Mouse (Mus musculus) limb, embryonic 15.5 days (tissue): ENCODE data around the gene Acap1. TPM values are rescaled to one million over a fixed set of nuclear protein-coding genes. Genes with fewer than 3 reads are reported as not detected.

Source experiments
- ATAC-seq: fragments of 200-750 bp; cut with Nextera tagmentation; 2 replicates; pipeline ENCODE4 v1.8.0; 2017; ENCODE audit warnings: low read depth, moderate TSS enrichment; ENCODE audit not compliant: insufficient number of reproducible peaks, low FRiP score, low TSS enrichment
- H3K27ac ChIP-seq: fragments of 300-500 bp; sonication (generic); 2 replicates; pipeline ENCODE4 v1.5.1; 2015; ENCODE audit warnings: moderate library complexity, mild to moderate bottlenecking, inconsistent platforms
- H3K27me3 ChIP-seq: fragments of 300-500 bp; sonication (generic); 2 replicates; pipeline ENCODE4 v1.6.1; 2015; ENCODE audit warnings: inconsistent platforms
- H3K36me3 ChIP-seq: fragments of 300-500 bp; sonication (generic); 2 replicates; pipeline ENCODE4 v1.6.1; 2015; ENCODE audit warnings: inconsistent platforms
- H3K4me1 ChIP-seq: fragments of 300-500 bp; sonication (generic); 2 replicates; pipeline ENCODE4 v1.6.1; 2015; ENCODE audit warnings: inconsistent platforms
- H3K4me2 ChIP-seq: fragments of 300-500 bp; sonication (generic); 2 replicates; pipeline ENCODE4 v1.6.1; 2015; ENCODE audit warnings: mild to moderate bottlenecking, inconsistent platforms
- H3K4me3 ChIP-seq: fragments of 300-500 bp; sonication (generic); 2 replicates; pipeline ENCODE4 v1.5.1; 2015; ENCODE audit warnings: mild to moderate bottlenecking, inconsistent platforms
- H3K9ac ChIP-seq: fragments of 300-500 bp; sonication (generic); 2 replicates; pipeline ENCODE4 v1.6.1; 2015; ENCODE audit warnings: inconsistent platforms
- H3K9me3 ChIP-seq: fragments of 300-500 bp; sonication (generic); 2 replicates; pipeline ENCODE4 v1.6.1; 2016; ENCODE audit warnings: inconsistent platforms
- WGBS: fragments of 180-500 bp; shearing (Covaris S2); methylation state at CpG from one replicate; pipeline ENCODE4 v1.1.7; 2015; 5-methylcytosine and 5-hydroxymethylcytosine counted together
- polyA plus RNA-seq: library from polyadenylated mRNA; unstranded; fragments of >200 nt; fragmentation: Nextera tagmentation; extraction: Ambion mirVana; gene quantifications from 2 replicates; pipeline ENCODE4 v1.2.1, GENCODE M21; 2015

Acap1 gene
- polyA plus RNA-seq, 1 experiment from 2014 or later = 2.7 TPM

- H3K4me2 ChIP-seq = peak overlapping the region; percentile 82
- peaks cover 86% of the 10 kb centered on the region for H3K36me3 ChIP-seq
- no peaks in the 10 kb centered on the region for H3K27me3 ChIP-seq
- no peak overlapping the region for H3K9ac ChIP-seq
- H3K27ac ChIP-seq = peak overlapping the region; percentile 88
- H3K4me1 ChIP-seq = peaks cover 29% of the 10 kb centered on the region
- H3K9me3 ChIP-seq = no peaks in the 10 kb centered on the region
- H3K4me3 ChIP-seq = peak overlapping the region; percentile 70
- WGBS = 75% methylated on average over 15 of the region's 15 CpGs
- ATAC-seq = no peak
Observed at GRCm38 (mm10) chr11:69912716-69913530, 17.6 kb upstream of the Acap1 start.

- H3K4me3 ChIP-seq = no peak overlapping the region
- no peak for ATAC-seq
Observed at GRCm38 (mm10) chr11:69911701-69912100, 16.4 kb upstream of the Acap1 start.

GRCm38 (mm10) chr11:69910781-69911560 lies 15.6 kb upstream of the Acap1 start:
- Histone ChIP-seq H3K27ac (no peak overlapping the region), H3K4me1 (peaks cover 26% of the 10 kb centered on the region), H3K4me3 (no peak overlapping the region), H3K36me3 (peaks cover 86% of the 10 kb centered on the region), H3K4me2 (no peak overlapping the region), H3K9ac (no peak overlapping the region), H3K27me3 (no peaks in the 10 kb centered on the region), H3K9me3 (no peaks in the 10 kb centered on the region)
- no peak for ATAC-seq
- 91% methylated on average over 17 of the region's 17 CpGs for WGBS

More at GRCm38 (mm10) chr11:69911701-69912100, 16.4 kb upstream of the Acap1 start:
- H3K36me3 ChIP-seq = peaks cover 86% of the 10 kb centered on the region
- H3K4me1 ChIP-seq = peaks cover 29% of the 10 kb centered on the region
- H3K4me2 ChIP-seq = no peak overlapping the region
- 88% methylated on average over 6 of the region's 6 CpGs for WGBS
- H3K9me3 ChIP-seq = no peaks in the 10 kb centered on the region
- H3K27me3 ChIP-seq = no peaks in the 10 kb centered on the region
- H3K9ac ChIP-seq = no peak overlapping the region
- no peak overlapping the region for H3K27ac ChIP-seq

- Histone ChIP-seq H3K9ac (no peak overlapping the region), H3K9me3 (no peaks in the 10 kb centered on the region), H3K4me2 (no peak overlapping the region), H3K4me1 (peaks cover 18% of the 10 kb centered on the region), H3K27ac (no peak overlapping the region), H3K4me3 (no peak overlapping the region), H3K36me3 (peaks cover 86% of the 10 kb centered on the region), H3K27me3 (no peaks in the 10 kb centered on the region)
- WGBS = 91% methylated on average over 8 of the region's 8 CpGs
- no peak for ATAC-seq
Observed at GRCm38 (mm10) chr11:69910177-69910576, 14.8 kb upstream of the Acap1 start.

GRCm38 (mm10) chr11:69909174-69909573 lies 13.8 kb upstream of the Acap1 start:
- no peak overlapping the region for H3K4me2 ChIP-seq
- H3K27ac ChIP-seq = no peak overlapping the region
- H3K9ac ChIP-seq = no peak overlapping the region
- WGBS = 88% methylated on average over 5 of the region's 5 CpGs
- H3K36me3 ChIP-seq = peaks cover 91% of the 10 kb centered on the region
- ATAC-seq = no peak
- H3K4me1 ChIP-seq = peaks cover 9% of the 10 kb centered on the region
- no peak overlapping the region for H3K4me3 ChIP-seq
- no peaks in the 10 kb centered on the region for H3K9me3 ChIP-seq
- no peaks in the 10 kb centered on the region for H3K27me3 ChIP-seq

GRCm38 (mm10) chr11:69908645-69909044 lies 13.3 kb upstream of the Acap1 start:
- Histone ChIP-seq H3K9me3 (no peaks in the 10 kb centered on the region), H3K36me3 (peaks cover 96% of the 10 kb centered on the region), H3K4me2 (no peak overlapping the region), H3K9ac (no peak overlapping the region), H3K27ac (no peak overlapping the region), H3K4me3 (no peak overlapping the region), H3K4me1 (peaks cover 8% of the 10 kb centered on the region), H3K27me3 (no peaks in the 10 kb centered on the region)
- no peak for ATAC-seq
- 92% methylated on average over 11 of the region's 11 CpGs for WGBS

GRCm38 (mm10) chr11:69904311-69904710 lies 9.0 kb upstream of the Acap1 start:
- Histone ChIP-seq H3K4me3 (no peak overlapping the region), H3K9ac (no peak overlapping the region), H3K4me1 (peaks cover 19% of the 10 kb centered on the region), H3K36me3 (peaks cover 61% of the 10 kb centered on the region), H3K4me2 (no peak overlapping the region), H3K27me3 (no peaks in the 10 kb centered on the region), H3K9me3 (no peaks in the 10 kb centered on the region), H3K27ac (no peak overlapping the region)
- 93% methylated on average over 9 of the region's 9 CpGs for WGBS
- no peak for ATAC-seq

GRCm38 (mm10) chr11:69902972-69903371 lies 7.6 kb upstream of the Acap1 start:
- WGBS = 89% methylated on average over 13 of the region's 13 CpGs
- H3K4me3 ChIP-seq = peak overlapping the region; percentile 86
- H3K27me3 ChIP-seq = no peaks in the 10 kb centered on the region
- peak overlapping the region; percentile 98; the same call in 1 of the 2 replicates for H3K27ac ChIP-seq
- no peak overlapping the region for H3K9ac ChIP-seq
- H3K9me3 ChIP-seq = no peaks in the 10 kb centered on the region
- no peak for ATAC-seq
- H3K4me2 ChIP-seq = peak overlapping the region; percentile 91
- H3K4me1 ChIP-seq = peaks cover 23% of the 10 kb centered on the region
- peaks cover 47% of the 10 kb centered on the region for H3K36me3 ChIP-seq

GRCm38 (mm10) chr11:69901993-69902392 lies 6.7 kb upstream of the Acap1 start:
- H3K27ac ChIP-seq = peak overlapping the region; percentile 98
- no peaks in the 10 kb centered on the region for H3K27me3 ChIP-seq
- peak overlapping the region; percentile 91 for H3K4me2 ChIP-seq
- H3K9me3 ChIP-seq = no peaks in the 10 kb centered on the region
- ATAC-seq = no peak
- under 1% methylated on average over 36 of the region's 39 CpGs for WGBS
- H3K4me1 ChIP-seq = peaks cover 23% of the 10 kb centered on the region
- H3K36me3 ChIP-seq = peaks cover 38% of the 10 kb centered on the region
- H3K9ac ChIP-seq = peak overlapping the region; percentile 84
- H3K4me3 ChIP-seq = peak overlapping the region; percentile 86

- peak overlapping the region; percentile 84 for H3K9ac ChIP-seq
- peaks cover 23% of the 10 kb centered on the region for H3K4me1 ChIP-seq
- H3K4me2 ChIP-seq = peak overlapping the region; percentile 91
- no peaks in the 10 kb centered on the region for H3K9me3 ChIP-seq
- peak overlapping the region; percentile 86 for H3K4me3 ChIP-seq
- ATAC-seq = peak; percentile 78
- no peaks in the 10 kb centered on the region for H3K27me3 ChIP-seq
- peaks cover 32% of the 10 kb centered on the region for H3K36me3 ChIP-seq
- WGBS = under 1% methylated on average over 42 of the region's 42 CpGs
- H3K27ac ChIP-seq = peak overlapping the region; percentile 98
Observed at GRCm38 (mm10) chr11:69901406-69901846, 6.1 kb upstream of the Acap1 start.

- Histone ChIP-seq H3K27ac (peak within 1 kb of the TSS; percentile 98), H3K27me3 (no peaks in the 10 kb centered on the region), H3K9ac (peak within 1 kb of the TSS; percentile 84), H3K9me3 (no peaks in the 10 kb centered on the region), H3K36me3 (peaks cover 25% of the 10 kb centered on the region), H3K4me2 (peak within 1 kb of the TSS; percentile 91), H3K4me3 (peak within 1 kb of the TSS; percentile 86), H3K4me1 (peaks cover 23% of the 10 kb centered on the region)
- ATAC-seq = peak; percentile 92
- under 1% methylated on average over 38 of the region's 38 CpGs for WGBS
Observed at GRCm38 (mm10) chr11:69900471-69901405, 5.4 kb upstream of the Acap1 start, which contains the start of the genes 2810408A11Rik and Neurl4. Gene 2810408A11Rik, minus strand, starts transcription at chr11:69900987. Gene Neurl4, plus strand, starts transcription at chr11:69901072.
